In the genomic region with DNA sequence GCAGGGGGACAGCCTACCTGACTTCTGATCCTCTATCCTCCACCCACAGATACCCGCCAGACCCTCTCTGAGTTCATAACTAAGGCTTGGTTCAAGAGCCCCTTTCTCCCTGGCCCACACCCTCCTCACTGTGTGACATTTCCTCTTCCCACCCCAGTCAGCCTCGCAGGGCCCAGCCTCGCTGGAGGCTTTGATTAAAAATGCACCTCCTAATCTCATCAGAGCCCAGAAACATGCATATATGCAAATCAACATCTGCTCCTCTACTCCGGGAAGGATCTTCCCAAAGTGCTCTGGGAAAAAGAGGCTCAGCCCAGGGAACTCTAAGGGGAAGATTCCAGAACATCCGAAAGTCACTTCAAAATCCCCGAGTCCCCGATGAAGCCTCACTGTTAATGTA, we compare ENCODE assay signal across 19 mouse cellular contexts.
DNase-seq lines count a peak whose midpoint lies in the region; ATAC-seq and TF ChIP-seq lines count a peak whose summit lies in the region.
"Had no signal": no experiment of that assay in that cellular context is flagged by ENCODE, and none has a peak within 500 bp of the region (broad histone marks: within the 10 kb centered on the region; RNA-seq: fewer than 3 reads in every experiment).

No protein-coding gene starts in this region.

- no peak for DNase-seq in embryonic facial prominence, embryonic 10.5 days (ENCODE audit: low spot score)
- no peak for DNase-seq in forebrain, postnatal 0 days
- no peak for DNase-seq in forebrain, embryonic 10.5 days (ENCODE audit: extremely low spot score, low spot score)
- DNase-seq in layer of hippocampus, adult 9-10 months (ENCODE audit: low spot score), result no peak
- DNase-seq: adrenal gland, adult 8-10 months; adrenal gland, postnatal 36 days; B cell, adult 2 months; cerebellum, adult 11-12 months; cerebellum, adult 9-10 months; cerebellum, postnatal 25 days; gastrocnemius, postnatal 36 days; heart, adult 11 months; heart, postnatal 36 days had no signal

- H3K4me2 ChIP-seq in embryonic facial prominence, embryonic 13.5 days, result no peak overlapping the region
- no peak overlapping the region for H3K4me2 ChIP-seq in forebrain, postnatal 0 days (ENCODE audit: low read depth)
- H3K4me2 ChIP-seq in midbrain, embryonic 12.5 days (replicated peaks), result no peak overlapping the region
- H3K4me2 ChIP-seq in midbrain, embryonic 16.5 days (ENCODE audit: low read length), result no peak overlapping the region
- H3K4me2 ChIP-seq: heart, embryonic 13.5 days had no signal

- peaks cover 34% of the 10 kb centered on the region for H3K27me3 ChIP-seq in embryonic facial prominence, embryonic 13.5 days
- peaks cover 36% of the 10 kb centered on the region for H3K27me3 ChIP-seq in embryonic facial prominence, embryonic 10.5 days (replicated peaks; ENCODE audit: low read depth, poor library complexity, severe bottlenecking)
- H3K27me3 ChIP-seq in forebrain, postnatal 0 days (ENCODE audit: insufficient read depth, low read length), result no peaks in the 10 kb centered on the region
- peaks cover 54% of the 10 kb centered on the region for H3K27me3 ChIP-seq in forebrain, embryonic 10.5 days (ENCODE audit: poor library complexity, severe bottlenecking)
- H3K27me3 ChIP-seq in midbrain, embryonic 12.5 days, result peaks cover 29% of the 10 kb centered on the region
- 0 out of 2 replicates have a peak, but pooled peaks cover 2% of the 10 kb centered on the region for H3K27me3 ChIP-seq in midbrain, embryonic 16.5 days (ENCODE audit: control insufficient read depth, insufficient read depth, low read depth, low read length)

- no peaks in the 10 kb centered on the region for H3K9me3 ChIP-seq in embryonic facial prominence, embryonic 13.5 days
- no peaks in the 10 kb centered on the region for H3K9me3 ChIP-seq in embryonic facial prominence, embryonic 10.5 days
- H3K9me3 ChIP-seq in forebrain, postnatal 0 days (ENCODE audit: low read length), result no peaks in the 10 kb centered on the region
- H3K9me3 ChIP-seq in forebrain, embryonic 10.5 days, result no peaks in the 10 kb centered on the region
- no peaks in the 10 kb centered on the region for H3K9me3 ChIP-seq in midbrain, embryonic 12.5 days
- H3K9me3 ChIP-seq in midbrain, embryonic 16.5 days (replicated peaks; ENCODE audit: control insufficient read depth, low read length, poor library complexity, severe bottlenecking), result no peaks in the 10 kb centered on the region
- H3K9me3 ChIP-seq: heart, embryonic 13.5 days had no signal

- no peak overlapping the region for H3K9ac ChIP-seq in embryonic facial prominence, embryonic 13.5 days
- no peak overlapping the region for H3K9ac ChIP-seq in forebrain, postnatal 0 days
- no peak overlapping the region for H3K9ac ChIP-seq in midbrain, embryonic 12.5 days (replicated peaks)
- no peak overlapping the region for H3K9ac ChIP-seq in midbrain, embryonic 16.5 days (ENCODE audit: low read depth, low read length)
- H3K9ac ChIP-seq: heart, embryonic 13.5 days had no signal

- 0 out of 2 replicates have a peak, but pooled peaks have one; percentile 15 for ATAC-seq in embryonic facial prominence, embryonic 13.5 days (ENCODE audit: insufficient number of reproducible peaks, insufficient read depth, low FRiP score, low TSS enrichment, low read depth)
- peak; percentile 40; the same call in 1 of the 2 replicates for ATAC-seq in forebrain, postnatal 0 days
- peak; percentile 62 for ATAC-seq in midbrain, embryonic 12.5 days (ENCODE audit: low FRiP score, low read depth)
- ATAC-seq in midbrain, embryonic 16.5 days, result no peak
- ATAC-seq: CD4-positive, CD25-positive, alpha-beta regulatory T cell, adult 4 months had no signal

- H3K4me3 ChIP-seq in embryonic facial prominence, embryonic 13.5 days, result no peak overlapping the region
- H3K4me3 ChIP-seq in embryonic facial prominence, embryonic 10.5 days, result no peak overlapping the region
- no peak overlapping the region for H3K4me3 ChIP-seq in forebrain, postnatal 0 days (ENCODE audit: low read depth, low read length)
- H3K4me3 ChIP-seq in forebrain, embryonic 10.5 days, result no peak overlapping the region
- H3K4me3 ChIP-seq in midbrain, embryonic 12.5 days, result no peak overlapping the region
- no peak overlapping the region for H3K4me3 ChIP-seq in midbrain, embryonic 16.5 days (ENCODE audit: low read depth, low read length)
- H3K4me3 ChIP-seq: heart, embryonic 13.5 days had no signal

- peaks cover 3% of the 10 kb centered on the region for H3K4me1 ChIP-seq in embryonic facial prominence, embryonic 13.5 days
- peaks cover 21% of the 10 kb centered on the region for H3K4me1 ChIP-seq in embryonic facial prominence, embryonic 10.5 days
- H3K4me1 ChIP-seq in forebrain, postnatal 0 days (ENCODE audit: insufficient read depth), result peaks cover 5% of the 10 kb centered on the region; the same call in 1 of the 2 replicates
- peaks cover 18% of the 10 kb centered on the region for H3K4me1 ChIP-seq in forebrain, embryonic 10.5 days
- H3K4me1 ChIP-seq in midbrain, embryonic 12.5 days, result peaks cover 13% of the 10 kb centered on the region
- peaks cover 12% of the 10 kb centered on the region for H3K4me1 ChIP-seq in midbrain, embryonic 16.5 days (ENCODE audit: control insufficient read depth, insufficient read depth, low read length)
- H3K4me1 ChIP-seq: heart, embryonic 13.5 days had no signal

- H3K27ac ChIP-seq in embryonic facial prominence, embryonic 13.5 days, result no peak overlapping the region
- no peak overlapping the region for H3K27ac ChIP-seq in embryonic facial prominence, embryonic 10.5 days (replicated peaks)
- no peak overlapping the region for H3K27ac ChIP-seq in forebrain, postnatal 0 days (ENCODE audit: low read depth, low read length)
- H3K27ac ChIP-seq in forebrain, embryonic 10.5 days, result no peak overlapping the region
- no peak overlapping the region for H3K27ac ChIP-seq in midbrain, embryonic 12.5 days (replicated peaks)
- H3K27ac ChIP-seq in midbrain, embryonic 16.5 days (ENCODE audit: low read length), result no peak overlapping the region
- H3K27ac ChIP-seq: heart, embryonic 13.5 days had no signal

- H3K36me3 ChIP-seq in embryonic facial prominence, embryonic 13.5 days, result no peaks in the 10 kb centered on the region
- no peaks in the 10 kb centered on the region for H3K36me3 ChIP-seq in embryonic facial prominence, embryonic 10.5 days (replicated peaks)
- no peaks in the 10 kb centered on the region for H3K36me3 ChIP-seq in forebrain, postnatal 0 days (ENCODE audit: insufficient read depth)
- no peaks in the 10 kb centered on the region for H3K36me3 ChIP-seq in forebrain, embryonic 10.5 days (replicated peaks)
- H3K36me3 ChIP-seq in midbrain, embryonic 12.5 days, result no peaks in the 10 kb centered on the region
- no peaks in the 10 kb centered on the region for H3K36me3 ChIP-seq in midbrain, embryonic 16.5 days (ENCODE audit: control insufficient read depth, insufficient read depth, low read length)
- H3K36me3 ChIP-seq: G1E; heart, embryonic 13.5 days had no signal

- no peak for TF ChIP-seq CTCF in forebrain, postnatal 0 days (IDR thresholded peaks at IDR 0.05; ENCODE audit: low read depth)

- WGBS in embryonic facial prominence, embryonic 13.5 days, result 61% methylated on average over 7 of the region's 7 CpGs
- 75% methylated on average over 7 of the region's 7 CpGs for WGBS in embryonic facial prominence, embryonic 10.5 days
- WGBS in forebrain, postnatal 0 days, result 43% methylated on average over 7 of the region's 7 CpGs
- WGBS in forebrain, embryonic 10.5 days, result 81% methylated on average over 7 of the region's 7 CpGs
- WGBS in midbrain, embryonic 12.5 days, result 67% methylated on average over 7 of the region's 7 CpGs
- 34% methylated on average over 7 of the region's 7 CpGs for WGBS in midbrain, embryonic 16.5 days
